Mouse (Mus musculus): ENCODE data around the gene Art1.

GRCm38 (mm10) chr7:102101487-102101886 lies at the start of gene Art1:
- TF ChIP-seq ETS1 (conservative IDR thresholded peaks at IDR 0.05; ENCODE audit: low read depth, low read length) (no peak), CTCF (conservative IDR thresholded peaks at IDR 0.05 in 1 of 2, IDR thresholded peaks at IDR 0.05 in 1 of 2; ENCODE audit: low read depth in 2 of 2, low read length in 2 of 2) (no peak), POLR2A (IDR thresholded peaks at IDR 0.05; ENCODE audit: low read depth, low read length) (no peak), KAT2A (IDR thresholded peaks at IDR 0.05; ENCODE audit: insufficient replicate concordance, low read length) (no peak), CHD2 (IDR thresholded peaks at IDR 0.05; ENCODE audit: low read length) (no peak), SMC3 (IDR thresholded peaks at IDR 0.05; ENCODE audit: low read depth, low read length) (no peak), EP300 (IDR thresholded peaks at IDR 0.05; ENCODE audit: low read length) (no peak), MEF2A (IDR thresholded peaks at IDR 0.05; ENCODE audit: borderline replicate concordance, low read depth, low read length) (no peak), MAZ (IDR thresholded peaks at IDR 0.05; ENCODE audit: low read depth, low read length) (no peak), USF1 (IDR thresholded peaks at IDR 0.05; ENCODE audit: low read depth, low read length) (no peak), ZNF384 (IDR thresholded peaks at IDR 0.05; ENCODE audit: low read depth, low read length) (no peak), MAFK (IDR thresholded peaks at IDR 0.05; ENCODE audit: insufficient replicate concordance, low read length) (no peak)
